Mouse (Mus musculus): ENCODE results near the gene Cntn5. TPM values are rescaled to one million over a fixed set of nuclear protein-coding genes. Genes with fewer than 3 reads are reported as not detected.

The Cntn5 gene
- polyA plus RNA-seq, 1 experiment, result not detected

DNA sequence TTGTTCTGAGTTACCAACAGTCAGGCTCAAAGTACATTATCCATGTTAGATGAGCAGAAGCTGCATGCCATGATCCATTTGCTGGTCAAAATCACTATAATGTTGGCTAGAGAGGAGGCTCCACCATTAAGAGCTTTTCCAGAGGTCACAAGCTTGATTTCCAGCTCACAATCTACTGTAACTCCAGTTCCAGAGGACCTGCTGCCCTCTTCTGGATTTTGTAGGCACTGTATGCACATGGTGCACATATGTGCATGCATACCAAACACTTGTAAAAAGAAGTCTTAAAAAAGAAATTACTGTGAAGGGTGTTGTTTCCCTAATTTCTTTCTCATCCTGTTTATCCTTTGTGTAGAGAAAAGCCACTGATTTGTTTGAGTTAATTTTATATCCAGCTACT, 439.8 kb downstream of the Cntn5 start:
- Histone ChIP-seq H3K27me3 (ENCODE audit: control insufficient read depth, insufficient read depth, low read length) (no peaks in the 10 kb centered on the region), H3K36me3 (ENCODE audit: control insufficient read depth, insufficient read depth, low read length) (no peaks in the 10 kb centered on the region), H3K4me3 (ENCODE audit: extremely low read depth, insufficient read depth, insufficient read length) (no peak overlapping the region), H3K4me1 (ENCODE audit: control insufficient read depth, insufficient read depth, insufficient read length) (no peaks in the 10 kb centered on the region), H3K27ac (ENCODE audit: insufficient read depth, low read length) (no peak overlapping the region)
- no peak for DNase-seq (ENCODE audit: low read depth in 1 of 2, low spot score in 2 of 2)
- TF ChIP-seq POLR2A (IDR thresholded peaks at IDR 0.05; ENCODE audit: low read depth, low read length) (no peak), CTCF (IDR thresholded peaks at IDR 0.05; ENCODE audit: extremely low read depth, insufficient read depth, insufficient read length, insufficient replicate concordance) (no peak)

DNA sequence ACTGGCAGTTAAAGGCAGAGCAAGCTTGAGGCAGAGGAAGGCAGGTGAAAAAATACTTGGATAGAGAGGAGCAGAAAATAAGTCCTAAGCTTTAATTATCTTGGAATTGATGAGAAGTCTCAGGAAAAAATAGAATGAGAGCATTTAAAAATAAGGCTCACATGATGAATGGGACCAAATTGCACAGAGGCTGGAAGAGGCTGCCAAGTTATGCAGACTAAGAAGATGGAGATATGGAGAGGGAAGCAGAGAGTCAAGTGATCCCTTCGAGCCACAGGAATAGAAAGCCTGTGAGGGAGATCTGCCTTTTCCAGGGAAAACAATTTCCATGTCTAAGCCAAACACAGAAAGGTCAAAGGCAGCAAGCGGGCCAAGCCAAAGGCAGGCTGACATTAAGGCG, 446.7 kb downstream of the Cntn5 start:
- WGBS, result 65% methylated on average over 3 of the region's 3 CpGs

DNA sequence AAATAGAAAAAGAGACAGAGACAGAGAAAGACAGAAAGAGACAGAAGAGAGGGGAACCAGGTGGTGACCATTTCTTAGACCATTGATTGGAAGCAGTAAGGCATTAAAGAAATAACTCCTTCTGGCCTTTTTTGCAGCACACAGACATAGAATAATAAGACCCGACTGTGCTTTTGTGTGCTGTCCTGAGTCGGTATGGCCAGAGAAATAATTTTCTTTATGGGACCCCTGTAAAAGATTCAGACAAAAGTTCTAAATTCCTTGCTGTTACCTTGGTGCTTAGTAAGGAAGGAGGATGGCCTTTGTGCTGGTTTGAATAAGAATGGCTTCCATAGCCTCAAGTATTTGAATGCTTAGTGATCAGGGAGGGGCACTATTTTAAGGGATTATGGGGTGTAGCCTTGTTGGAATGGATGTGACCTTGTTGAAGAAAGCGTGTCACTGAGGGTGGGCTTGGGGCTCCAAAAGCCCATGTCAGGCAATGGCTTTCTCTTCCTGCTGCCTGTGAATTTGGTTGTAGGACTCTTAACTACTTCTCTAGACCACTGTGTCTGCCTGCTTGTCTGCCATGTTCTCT, 455.5 kb downstream of the Cntn5 start:
- Histone ChIP-seq H3K4me3 (ENCODE audit: extremely low read depth, insufficient read depth, insufficient read length) (no peak overlapping the region), H3K4me1 (ENCODE audit: control insufficient read depth, insufficient read depth, insufficient read length) (no peaks in the 10 kb centered on the region), H3K27ac (ENCODE audit: insufficient read depth, low read length) (no peak overlapping the region), H3K27me3 (ENCODE audit: control insufficient read depth, insufficient read depth, low read length) (no peaks in the 10 kb centered on the region), H3K36me3 (ENCODE audit: control insufficient read depth, insufficient read depth, low read length) (no peaks in the 10 kb centered on the region)
- DNase-seq (ENCODE audit: low read depth in 1 of 2, low spot score in 2 of 2), result no peak
- 87% methylated on average over 3 of the region's 3 CpGs for WGBS
- TF ChIP-seq POLR2A (IDR thresholded peaks at IDR 0.05; ENCODE audit: low read depth, low read length) (no peak), CTCF (IDR thresholded peaks at IDR 0.05; ENCODE audit: extremely low read depth, insufficient read depth, insufficient read length, insufficient replicate concordance) (no peak)

More for the DNA sequence above, 446.7 kb downstream of the Cntn5 start:
- Histone ChIP-seq H3K27ac (ENCODE audit: insufficient read depth, low read length) (no peak overlapping the region), H3K4me3 (ENCODE audit: extremely low read depth, insufficient read depth, insufficient read length) (no peak overlapping the region), H3K4me1 (ENCODE audit: control insufficient read depth, insufficient read depth, insufficient read length) (no peaks in the 10 kb centered on the region), H3K27me3 (ENCODE audit: control insufficient read depth, insufficient read depth, low read length) (no peaks in the 10 kb centered on the region), H3K36me3 (ENCODE audit: control insufficient read depth, insufficient read depth, low read length) (no peaks in the 10 kb centered on the region)
- no peak for DNase-seq (ENCODE audit: low read depth in 1 of 2, low spot score in 2 of 2)
- TF ChIP-seq POLR2A (IDR thresholded peaks at IDR 0.05; ENCODE audit: low read depth, low read length) (no peak), CTCF (IDR thresholded peaks at IDR 0.05; ENCODE audit: extremely low read depth, insufficient read depth, insufficient read length, insufficient replicate concordance) (no peak)

- TF ChIP-seq POLR2A (IDR thresholded peaks at IDR 0.05; ENCODE audit: low read depth, low read length) (no peak), CTCF (IDR thresholded peaks at IDR 0.05; ENCODE audit: extremely low read depth, insufficient read depth, insufficient read length, insufficient replicate concordance) (no peak)
- Histone ChIP-seq H3K27me3 (ENCODE audit: control insufficient read depth, insufficient read depth, low read length) (no peaks in the 10 kb centered on the region), H3K36me3 (ENCODE audit: control insufficient read depth, insufficient read depth, low read length) (no peaks in the 10 kb centered on the region), H3K27ac (ENCODE audit: insufficient read depth, low read length) (no peak overlapping the region), H3K4me3 (ENCODE audit: extremely low read depth, insufficient read depth, insufficient read length) (no peak overlapping the region), H3K4me1 (ENCODE audit: control insufficient read depth, insufficient read depth, insufficient read length) (no peaks in the 10 kb centered on the region)
- DNase-seq (ENCODE audit: low read depth in 1 of 2, low spot score in 2 of 2), result no peak
These were observed 457.2 kb downstream of the Cntn5 start for GRCm38 (mm10) chr9:10447220-10447837.

DNA sequence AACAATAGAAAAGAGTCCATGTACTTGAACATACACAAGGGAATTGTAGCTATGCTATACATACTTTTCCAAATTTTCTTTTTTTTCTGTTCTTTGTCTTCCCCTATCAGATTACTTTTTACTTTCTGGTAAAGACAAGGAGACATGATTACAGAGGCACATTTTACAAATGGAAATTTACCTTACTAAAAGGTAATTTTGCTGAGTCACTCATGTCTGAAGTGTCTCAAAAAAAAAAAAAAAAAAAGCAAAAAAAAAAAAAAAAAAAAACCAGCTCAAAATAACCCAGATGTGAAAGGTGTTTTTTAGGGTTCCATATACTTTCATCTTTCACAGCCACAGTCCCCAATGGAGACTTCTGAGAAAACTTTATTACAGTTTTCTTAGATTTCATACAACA, 492.5 kb downstream of the Cntn5 start:
- no peaks in the 10 kb centered on the region for H3K4me1 ChIP-seq (ENCODE audit: control insufficient read depth, insufficient read depth, insufficient read length)
- DNase-seq (ENCODE audit: low read depth in 1 of 2, low spot score in 2 of 2), result no peak
- H3K27me3 ChIP-seq (ENCODE audit: control insufficient read depth, insufficient read depth, low read length), result no peaks in the 10 kb centered on the region
- H3K36me3 ChIP-seq (ENCODE audit: control insufficient read depth, insufficient read depth, low read length), result no peaks in the 10 kb centered on the region
- H3K27ac ChIP-seq (ENCODE audit: insufficient read depth, low read length), result no peak overlapping the region
- no peak for TF ChIP-seq POLR2A (IDR thresholded peaks at IDR 0.05; ENCODE audit: low read depth, low read length)
- no peak for TF ChIP-seq CTCF (IDR thresholded peaks at IDR 0.05; ENCODE audit: extremely low read depth, insufficient read depth, insufficient read length, insufficient replicate concordance)
- H3K4me3 ChIP-seq (ENCODE audit: extremely low read depth, insufficient read depth, insufficient read length), result no peak overlapping the region

DNA sequence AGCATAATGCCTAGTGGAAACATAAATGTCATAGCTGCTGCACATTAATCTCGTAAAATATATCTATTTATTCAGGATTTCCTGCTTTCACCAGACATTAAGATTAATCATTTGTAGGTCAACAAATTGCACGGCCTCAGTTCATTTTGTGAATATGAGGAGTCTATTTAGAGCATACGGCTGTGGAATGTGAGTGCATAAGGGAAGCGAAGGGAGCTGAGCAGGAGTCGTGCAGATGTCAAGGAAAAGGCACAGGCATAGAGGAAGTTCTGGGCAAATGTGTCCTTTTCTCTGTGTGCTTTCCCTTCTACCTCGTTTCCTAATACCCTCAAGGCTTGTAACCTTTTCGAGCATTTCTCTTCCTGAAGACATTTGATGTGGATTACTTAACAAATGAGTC, 504.5 kb downstream of the Cntn5 start:
- no peak for DNase-seq (ENCODE audit: low read depth in 1 of 2, low spot score in 2 of 2)
- Histone ChIP-seq H3K36me3 (ENCODE audit: control insufficient read depth, insufficient read depth, low read length) (no peaks in the 10 kb centered on the region), H3K4me3 (ENCODE audit: extremely low read depth, insufficient read depth, insufficient read length) (no peak overlapping the region), H3K4me1 (ENCODE audit: control insufficient read depth, insufficient read depth, insufficient read length) (no peaks in the 10 kb centered on the region), H3K27me3 (ENCODE audit: control insufficient read depth, insufficient read depth, low read length) (no peaks in the 10 kb centered on the region), H3K27ac (ENCODE audit: insufficient read depth, low read length) (no peak overlapping the region)
- WGBS, result 36% methylated on average over 7 of the region's 7 CpGs
- TF ChIP-seq POLR2A (IDR thresholded peaks at IDR 0.05; ENCODE audit: low read depth, low read length) (no peak), CTCF (IDR thresholded peaks at IDR 0.05; ENCODE audit: extremely low read depth, insufficient read depth, insufficient read length, insufficient replicate concordance) (no peak)

DNA sequence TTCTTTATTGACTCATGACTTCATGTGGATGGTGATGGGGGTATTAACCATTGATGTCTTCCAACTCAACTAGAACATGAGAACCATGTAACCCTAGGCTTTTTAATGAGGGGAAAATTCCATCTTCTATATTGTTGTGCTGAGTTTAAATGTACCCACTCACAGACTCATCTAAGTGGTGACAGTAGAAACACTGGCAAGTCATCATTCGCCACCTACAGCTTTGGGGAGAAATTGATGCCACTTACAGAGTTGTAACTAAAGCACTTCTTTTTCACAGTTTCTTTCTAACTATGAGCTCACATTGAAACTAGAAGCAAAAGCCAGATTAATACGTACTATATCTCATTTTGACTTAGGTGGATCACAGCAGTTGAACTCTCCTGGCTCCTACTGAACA, 514.7 kb downstream of the Cntn5 start:
- Histone ChIP-seq H3K27ac (ENCODE audit: insufficient read depth, low read length) (no peak overlapping the region), H3K4me1 (ENCODE audit: control insufficient read depth, insufficient read depth, insufficient read length) (no peaks in the 10 kb centered on the region), H3K27me3 (ENCODE audit: control insufficient read depth, insufficient read depth, low read length) (no peaks in the 10 kb centered on the region), H3K36me3 (ENCODE audit: control insufficient read depth, insufficient read depth, low read length) (no peaks in the 10 kb centered on the region), H3K4me3 (ENCODE audit: extremely low read depth, insufficient read depth, insufficient read length) (no peak overlapping the region)
- WGBS, result 84% methylated on average over 2 of the region's 2 CpGs
- no peak for DNase-seq (ENCODE audit: low read depth in 1 of 2, low spot score in 2 of 2)
- TF ChIP-seq CTCF (IDR thresholded peaks at IDR 0.05; ENCODE audit: extremely low read depth, insufficient read depth, insufficient read length, insufficient replicate concordance) (no peak), POLR2A (IDR thresholded peaks at IDR 0.05; ENCODE audit: low read depth, low read length) (no peak)

Data from spleen, adult 2 months (tissue).